Mouse (Mus musculus) cerebellum, postnatal 36 days (tissue): ENCODE measurements around the gene Olfr1217.
"Not testable (repeated sequence)": the region's sequence is repeated elsewhere in the genome, so short reads cannot be mapped to it uniquely, and the experiment has no call there.

Source experiments
- DNase-seq, 2 experiments: peaks; one replicate each; pipeline ENCODE4 v3.0.0; 2021 to 2022; ENCODE audit warnings: mixed read lengths in 2 of 2

Gene Olfr1217

DNA sequence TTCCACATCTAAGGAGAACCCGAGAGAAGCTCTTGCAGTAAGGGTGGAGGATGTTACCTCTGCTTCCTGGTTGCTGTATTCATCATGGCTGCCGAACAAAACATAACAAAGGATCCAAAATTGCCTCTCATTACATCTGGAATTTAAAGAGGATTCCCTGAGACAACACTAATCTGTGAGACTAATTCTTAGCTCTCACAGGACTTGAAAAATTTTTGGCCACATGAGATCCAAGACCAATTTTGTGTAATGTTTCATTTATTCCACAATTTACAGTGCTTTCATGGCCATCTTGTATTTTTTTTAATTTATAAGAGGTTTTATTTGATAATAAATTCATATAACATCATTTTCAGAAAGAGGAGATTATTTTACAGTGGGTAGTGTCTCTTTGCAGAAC lies at the start of gene Olfr1217:
Gene Olfr1217 (minus strand): TSS at position 101 of the 400 bp plus-strand sequence.
- DNase-seq = no peak

DNA sequence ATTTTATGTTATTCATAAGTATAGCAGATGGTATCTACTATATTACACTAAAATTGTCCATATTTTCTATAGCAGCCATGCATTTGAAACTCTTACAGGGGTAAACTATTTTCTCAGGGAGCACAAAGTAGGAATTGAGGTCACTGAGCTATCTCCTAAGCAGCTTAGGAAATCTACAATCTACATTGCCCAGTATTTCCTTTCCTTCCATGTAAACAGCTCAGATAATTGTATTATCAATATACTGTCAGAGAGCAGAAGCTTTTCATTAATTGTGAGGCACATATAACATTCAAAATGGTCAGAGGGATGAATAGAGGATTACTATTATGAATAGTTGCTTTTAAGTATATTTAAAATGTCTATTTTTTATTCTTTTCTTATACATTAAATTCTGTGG lies 49.6 kb upstream of the Olfr1217 start:
- no peak for DNase-seq

DNA sequence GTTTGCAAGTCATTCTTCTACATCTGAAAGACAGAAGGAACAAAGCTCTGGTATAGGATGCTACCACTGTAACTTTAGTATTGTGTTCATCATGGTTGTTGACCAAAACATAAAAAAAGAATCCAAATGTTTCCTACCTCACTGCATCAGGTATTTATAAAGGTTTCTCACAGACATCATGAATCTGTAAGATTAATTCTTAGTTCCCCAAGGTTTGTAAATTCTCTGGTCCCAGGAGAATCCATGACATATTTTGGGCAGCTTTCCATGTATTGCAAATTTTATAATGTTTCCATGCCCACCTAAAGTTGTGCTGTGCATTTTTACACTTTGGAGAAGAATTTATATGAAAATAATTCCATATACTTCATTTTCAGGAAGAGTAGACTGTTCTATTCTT lies 29.2 kb upstream of the Olfr1217 start, which contains the start of gene Olfr1218:
Gene Olfr1218 (minus strand): TSS at position 101 of the 400 bp plus-strand sequence.
- DNase-seq = no peak

GRCm38 (mm10) chr2:89021436-89021835 lies 10.4 kb downstream of the Olfr1217 start:
- DNase-seq = not testable (repeated sequence)

GRCm38 (mm10) chr2:89018240-89018639 lies 13.6 kb downstream of the Olfr1217 start, which contains the start of gene Olfr1216:
TSS of gene Olfr1216 (minus strand) at chr2:89018340.
- no peak for DNase-seq

DNA sequence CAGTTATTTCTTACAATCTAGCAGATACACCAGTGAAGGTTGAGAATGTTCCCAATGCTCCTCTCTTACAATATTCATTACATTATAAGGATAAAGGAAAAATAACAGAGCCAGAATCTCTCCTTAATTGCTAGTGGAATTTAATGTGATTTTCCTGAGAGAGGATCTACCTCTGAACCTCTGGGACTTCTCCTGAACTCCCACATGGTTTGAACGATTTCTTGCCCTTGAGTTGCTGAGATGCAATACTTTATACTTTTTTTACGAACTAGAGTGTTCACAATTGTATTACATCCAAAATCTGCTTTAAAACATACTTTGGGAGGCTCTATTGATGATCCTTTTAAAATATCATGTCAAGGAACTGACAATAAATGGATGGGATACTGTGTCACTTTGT lies 25.0 kb downstream of the Olfr1217 start, which contains the start of gene Olfr1215:
Gene Olfr1215 (minus strand): TSS at position 101 of the 400 bp plus-strand sequence.
- no peak for DNase-seq

DNA sequence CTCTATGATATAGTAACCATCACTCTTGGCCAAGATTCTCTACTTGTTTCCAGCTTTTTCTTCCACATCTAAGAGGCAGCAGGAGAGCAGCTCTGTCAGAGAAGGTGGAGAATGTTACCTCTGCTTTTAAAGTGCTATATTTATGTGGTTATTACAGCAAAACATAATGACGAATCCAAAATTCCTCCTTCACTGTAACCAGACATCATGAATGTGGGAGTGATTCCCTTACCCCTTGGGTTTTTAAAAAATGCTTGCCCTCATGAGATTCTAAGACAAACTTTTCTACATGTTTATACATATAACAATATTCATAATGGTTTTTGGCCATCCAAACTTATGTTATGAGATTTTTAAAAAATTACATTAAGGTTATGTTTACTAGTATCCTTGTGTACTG lies 39.3 kb downstream of the Olfr1217 start, which contains the start of gene Olfr1214:
Gene Olfr1214 (minus strand): TSS at position 101 of the 400 bp plus-strand sequence.
- no peak for DNase-seq

DNA sequence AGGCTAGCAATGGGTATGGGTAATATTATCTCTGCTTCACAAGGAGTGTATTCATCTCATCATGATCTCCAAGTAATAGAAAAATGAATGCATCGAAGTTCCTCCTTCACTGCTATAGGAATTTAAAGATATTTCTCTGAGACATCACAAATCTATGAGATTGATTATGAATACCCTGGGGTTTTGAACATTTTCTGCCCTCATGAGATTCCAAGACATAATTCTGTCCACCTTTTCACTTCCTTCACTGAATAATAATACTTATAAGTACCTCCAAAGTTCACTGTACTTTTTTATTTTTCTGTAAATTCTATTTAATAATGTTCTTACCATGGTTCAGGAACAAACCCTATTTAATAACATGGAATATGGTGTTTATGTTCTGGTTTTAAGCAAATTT lies 51.7 kb downstream of the Olfr1217 start, which contains the start of gene Gm13762:
Gene Gm13762 (minus strand): TSS at position 101 of the 400 bp plus-strand sequence.
- DNase-seq = no peak
